Mouse (Mus musculus) megakaryocyte, embryonic 14.5 days (primary cell): ENCODE measurements around the gene Ccdc27.

Source experiments
- FLI1 ChIP-seq: IDR thresholded peaks from 2 replicates; pipeline ENCODE4 v1.6.1; 2012; ENCODE audit warnings: low read length, inconsistent platforms, mixed read lengths
- GATA1 ChIP-seq: IDR thresholded peaks from 3 replicates; pipeline ENCODE4 v1.6.1; 2012; ENCODE audit warnings: mixed read lengths, low read length, inconsistent platforms, borderline replicate concordance

GRCm38 (mm10) chr4:154037123-154037522 lies 5.4 kb downstream of the Ccdc27 start:
- TF ChIP-seq GATA1 (no peak), FLI1 (no peak)
